Mouse (Mus musculus) forebrain, postnatal 0 days (tissue): ENCODE measurements at regions not wholly inside any gene's neighbourhood (a gene's known extent, or its start where the extent isn't known, plus 50 kb on each side); places are given as distances from the start of the nearest gene placed in this dataset.

Experiments used
- ATAC-seq: fragments of 200-750 bp; cut with Nextera tagmentation; 2 replicates; pipeline ENCODE4 v1.8.0; 2017; ENCODE audit warnings: mild to moderate bottlenecking, moderate library complexity
- DNase-seq: peaks from one replicate; pipeline ENCODE4 v3.0.0-alpha.2; 2015
- H3K27ac ChIP-seq: fragments of 300-500 bp; sonication (generic); 2 replicates; pipeline ENCODE4 v1.5.1; 2014; ENCODE audit warnings: low read depth, mild to moderate bottlenecking, antibody characterized with exemption, low read length, moderate library complexity, mixed read lengths
- H3K27me3 ChIP-seq: fragments of 300-500 bp; sonication (generic); 2 replicates; pipeline ENCODE4 v1.6.1; 2014; ENCODE audit warnings: mild to moderate bottlenecking, low read length, mixed read lengths; ENCODE audit not compliant: insufficient read depth
- H3K36me3 ChIP-seq: fragments of 300-500 bp; sonication (generic); 2 replicates; pipeline ENCODE4 v1.6.1; 2014; ENCODE audit warnings: mild to moderate bottlenecking, moderate library complexity; ENCODE audit not compliant: insufficient read depth
- H3K4me1 ChIP-seq: fragments of 300-500 bp; sonication (generic); 2 replicates; pipeline ENCODE4 v1.6.1; 2014; ENCODE audit warnings: antibody characterized with exemption; ENCODE audit not compliant: insufficient read depth
- H3K4me2 ChIP-seq: fragments of 300-500 bp; sonication (generic); 2 replicates; pipeline ENCODE4 v1.6.1; 2014; ENCODE audit warnings: low read depth, mild to moderate bottlenecking, moderate library complexity
- H3K4me3 ChIP-seq: fragments of 300-500 bp; sonication (generic); 2 replicates; pipeline ENCODE4 v1.5.1; 2014; ENCODE audit warnings: low read depth, low read length, mixed read lengths
- H3K9ac ChIP-seq: fragments of 300-500 bp; sonication (generic); 2 replicates; pipeline ENCODE4 v1.6.1; 2014; ENCODE audit warnings: mild to moderate bottlenecking
- H3K9me3 ChIP-seq: fragments of 300-500 bp; sonication (generic); 2 replicates; pipeline ENCODE4 v1.6.1; 2016; ENCODE audit warnings: low read length
- CTCF ChIP-seq: sonication (generic); IDR thresholded peaks from 2 replicates; pipeline ENCODE4 v1.5.1; 2016; ENCODE audit warnings: antibody characterized with exemption, control low read depth, low read depth
- WGBS: fragments of 180-500 bp; shearing (Covaris S2); extraction: QIAGEN DNeasy Blood & Tissue Kit; methylation state at CpG from one replicate; pipeline ENCODE4 v1.1.7; 2014; 5-methylcytosine and 5-hydroxymethylcytosine counted together

GRCm38 (mm10) chr1:18598908-18599307, 334.0 kb upstream of the Defb41 start:
- Histone ChIP-seq H3K9ac (no peak overlapping the region), H3K27ac (no peak overlapping the region), H3K4me1 (no peaks in the 10 kb centered on the region), H3K36me3 (no peaks in the 10 kb centered on the region), H3K27me3 (no peaks in the 10 kb centered on the region), H3K4me2 (no peak overlapping the region), H3K9me3 (no peaks in the 10 kb centered on the region), H3K4me3 (no peak overlapping the region)
- DNase-seq: no peak
- 17% methylated on average over 4 of the region's 4 CpGs for WGBS
- no peak for ATAC-seq
- TF ChIP-seq CTCF: no peak

GRCm38 (mm10) chr1:18583358-18584128, 318.6 kb upstream of the Defb41 start:
- WGBS: 48% methylated on average over 6 of the region's 6 CpGs

GRCm38 (mm10) chr1:18578625-18579024, 313.7 kb upstream of the Defb41 start:
- Histone ChIP-seq H3K9me3 (no peaks in the 10 kb centered on the region), H3K4me2 (no peak overlapping the region), H3K36me3 (no peaks in the 10 kb centered on the region), H3K4me1 (no peaks in the 10 kb centered on the region), H3K27ac (no peak overlapping the region), H3K4me3 (no peak overlapping the region), H3K9ac (no peak overlapping the region), H3K27me3 (no peaks in the 10 kb centered on the region)
- 93% methylated on average over 2 of the region's 2 CpGs for WGBS
- DNase-seq (no peak), ATAC-seq (no peak)
- TF ChIP-seq CTCF: no peak

More at GRCm38 (mm10) chr1:18583358-18584128, 318.6 kb upstream of the Defb41 start:
- TF ChIP-seq CTCF: no peak
- H3K9me3 ChIP-seq: no peaks in the 10 kb centered on the region
- peak overlapping the region; percentile 59 for H3K27ac ChIP-seq
- no peak overlapping the region for H3K4me3 ChIP-seq
- peak; percentile 9 for DNase-seq
- peak; percentile 92; the same call in 1 of the 2 replicates for ATAC-seq
- no peaks in the 10 kb centered on the region for H3K36me3 ChIP-seq
- H3K4me1 ChIP-seq: no peaks in the 10 kb centered on the region
- no peaks in the 10 kb centered on the region for H3K27me3 ChIP-seq
- no peak overlapping the region for H3K9ac ChIP-seq
- no peak overlapping the region for H3K4me2 ChIP-seq

- Histone ChIP-seq H3K9ac (no peak overlapping the region), H3K9me3 (no peaks in the 10 kb centered on the region), H3K4me1 (no peaks in the 10 kb centered on the region), H3K36me3 (no peaks in the 10 kb centered on the region), H3K27ac (no peak overlapping the region), H3K4me2 (no peak overlapping the region), H3K4me3 (no peak overlapping the region), H3K27me3 (no peaks in the 10 kb centered on the region)
- DNase-seq: no peak
- no peak for TF ChIP-seq CTCF
- ATAC-seq: no peak
- WGBS: 22% methylated on average over 2 of the region's 2 CpGs
Measured at GRCm38 (mm10) chr1:18567086-18567485, 302.1 kb upstream of the Defb41 start.

GRCm38 (mm10) chr1:18551211-18551610, 286.3 kb upstream of the Defb41 start:
- H3K4me1 ChIP-seq: no peaks in the 10 kb centered on the region
- 42% methylated on average over 2 of the region's 2 CpGs for WGBS
- no peaks in the 10 kb centered on the region for H3K9me3 ChIP-seq
- no peak for TF ChIP-seq CTCF
- no peak for ATAC-seq
- H3K9ac ChIP-seq: no peak overlapping the region
- H3K4me3 ChIP-seq: no peak overlapping the region
- DNase-seq: peak; percentile 40
- H3K27ac ChIP-seq: no peak overlapping the region
- H3K27me3 ChIP-seq: no peaks in the 10 kb centered on the region
- no peaks in the 10 kb centered on the region for H3K36me3 ChIP-seq
- H3K4me2 ChIP-seq: no peak overlapping the region

- WGBS: 88% methylated on average over 1 of the region's 1 CpGs
- no peak overlapping the region for H3K4me2 ChIP-seq
- no peaks in the 10 kb centered on the region for H3K27me3 ChIP-seq
- no peak for TF ChIP-seq CTCF
- H3K36me3 ChIP-seq: no peaks in the 10 kb centered on the region
- no peak for ATAC-seq
- no peak overlapping the region for H3K9ac ChIP-seq
- DNase-seq: no peak
- no peaks in the 10 kb centered on the region for H3K4me1 ChIP-seq
- H3K4me3 ChIP-seq: no peak overlapping the region
- no peaks in the 10 kb centered on the region for H3K9me3 ChIP-seq
- H3K27ac ChIP-seq: no peak overlapping the region
Measured at GRCm38 (mm10) chr1:18531702-18532101, 266.8 kb upstream of the Defb41 start.

- Histone ChIP-seq H3K27me3 (no peaks in the 10 kb centered on the region), H3K36me3 (no peaks in the 10 kb centered on the region), H3K9me3 (no peaks in the 10 kb centered on the region), H3K4me1 (no peaks in the 10 kb centered on the region), H3K4me2 (no peak overlapping the region), H3K9ac (no peak overlapping the region), H3K27ac (no peak overlapping the region), H3K4me3 (no peak overlapping the region)
- ATAC-seq (no peak), DNase-seq (no peak)
- 88% methylated on average over 2 of the region's 2 CpGs for WGBS
- TF ChIP-seq CTCF: no peak
Measured at GRCm38 (mm10) chr1:18524485-18524884, 259.5 kb upstream of the Defb41 start.
